Mouse (Mus musculus) lung, postnatal 10 days (tissue): ENCODE measurements around the gene Zfp969.
"Not testable (repeated sequence)": the region's sequence is repeated elsewhere in the genome, so short reads cannot be mapped to it uniquely, and the experiment has no call there.

Experiments used
- DNase-seq: peaks from one replicate; pipeline ENCODE4 v3.0.0; 2021

Zfp969 gene

GRCm38 (mm10) chr2:175703546-175703945 is at the start of gene Zfp969:
Gene Zfp969, minus strand, starts transcription at chr2:175703646.
- not testable (repeated sequence) for DNase-seq

- DNase-seq: not testable (repeated sequence)
These were observed 37.8 kb upstream of the Zfp969 start, which contains the start of gene Gm2007 for GRCm38 (mm10) chr2:175741237-175741636. Gene Gm2007, plus strand, starts transcription at chr2:175741537.

GRCm38 (mm10) chr2:175643678-175644077 is 59.8 kb downstream of the Zfp969 start, which contains the start of gene Gm11007:
Gene Gm11007, plus strand, starts transcription at chr2:175643978.
- not testable (repeated sequence) for DNase-seq
